Mouse (Mus musculus): Measurements from ENCODE around the gene Immp2l. TPM values are rescaled to one million over a fixed set of nuclear protein-coding genes. Genes with fewer than 3 reads are reported as not detected.

Gene Immp2l
- polyA plus RNA-seq, 1 experiment from 2014 or later = 5.0 TPM

DNA sequence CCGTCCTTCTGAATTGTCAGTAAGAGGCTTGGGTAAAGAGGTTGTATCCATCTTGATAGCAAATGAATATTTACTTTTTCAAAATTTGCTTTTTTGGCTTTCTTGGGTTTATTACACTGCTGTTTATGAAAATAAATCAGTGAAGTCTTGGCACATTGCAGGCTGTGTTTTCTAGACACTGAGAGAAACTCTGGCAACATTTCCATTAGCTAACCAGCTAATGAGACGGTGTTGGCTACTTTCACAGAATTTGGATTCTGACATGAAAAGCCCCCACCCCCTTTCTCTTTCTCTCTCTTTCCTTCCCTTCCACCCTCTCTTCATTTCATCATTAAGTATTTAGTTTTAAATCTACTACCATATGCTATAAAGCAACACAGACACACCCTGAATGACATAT lies 496.4 kb downstream of the Immp2l start:
- Histone ChIP-seq H3K36me3 (no peaks in the 10 kb centered on the region), H3K27me3 (no peaks in the 10 kb centered on the region), H3K4me1 (replicated peaks) (no peaks in the 10 kb centered on the region), H3K9me3 (no peaks in the 10 kb centered on the region), H3K27ac (replicated peaks) (no peak overlapping the region), H3K9ac (no peak overlapping the region), H3K4me2 (no peak overlapping the region), H3K4me3 (no peak overlapping the region)
- 76% methylated on average over 2 of the region's 2 CpGs for WGBS
- no peak for ATAC-seq (ENCODE audit: low FRiP score, low read depth)

DNA sequence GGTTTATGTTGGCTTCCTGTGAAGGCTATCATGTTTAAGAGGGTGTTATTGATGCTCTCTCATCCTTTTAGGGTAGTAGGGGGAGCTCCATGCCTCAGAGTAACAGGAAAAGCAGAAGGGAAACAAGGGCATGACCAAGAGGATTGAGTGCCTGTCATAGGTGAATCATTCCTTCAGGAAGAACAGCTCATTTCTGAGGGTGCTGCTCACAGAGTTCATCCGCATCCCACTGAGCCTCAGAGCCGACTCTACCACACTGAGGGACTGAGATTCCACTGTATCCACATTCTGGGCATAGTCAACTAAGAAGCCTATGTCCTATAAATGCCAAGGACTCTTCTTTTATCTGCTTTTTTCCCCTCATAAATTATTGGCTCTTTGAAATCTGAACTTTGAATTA lies 497.8 kb downstream of the Immp2l start:
- Histone ChIP-seq H3K9ac (no peak overlapping the region), H3K27ac (replicated peaks) (no peak overlapping the region), H3K4me2 (no peak overlapping the region), H3K36me3 (no peaks in the 10 kb centered on the region), H3K4me3 (no peak overlapping the region), H3K4me1 (replicated peaks) (no peaks in the 10 kb centered on the region), H3K27me3 (no peaks in the 10 kb centered on the region), H3K9me3 (no peaks in the 10 kb centered on the region)
- no peak for ATAC-seq (ENCODE audit: low FRiP score, low read depth)
- 95% methylated on average over 2 of the region's 2 CpGs for WGBS

DNA sequence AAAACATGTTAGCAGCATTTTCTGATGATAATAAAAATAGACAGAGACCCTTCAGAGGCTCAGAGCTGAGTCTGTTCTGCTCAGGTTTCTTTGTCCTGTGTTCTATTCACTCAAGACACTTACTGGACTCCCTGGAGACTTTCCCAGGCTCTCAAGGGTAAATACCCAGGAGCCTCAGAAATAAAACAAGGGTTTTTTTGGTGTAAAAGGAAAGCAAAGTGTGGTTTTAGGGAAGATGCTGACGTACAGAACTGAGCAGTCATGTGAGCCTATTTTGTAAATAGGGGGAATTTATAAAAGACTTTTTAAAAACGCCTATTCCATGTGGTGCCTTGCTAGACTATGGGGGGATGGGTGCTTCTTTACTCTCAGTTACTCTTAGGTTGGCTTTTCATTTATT lies 502.8 kb downstream of the Immp2l start:
- no peak overlapping the region for H3K9ac ChIP-seq

DNA sequence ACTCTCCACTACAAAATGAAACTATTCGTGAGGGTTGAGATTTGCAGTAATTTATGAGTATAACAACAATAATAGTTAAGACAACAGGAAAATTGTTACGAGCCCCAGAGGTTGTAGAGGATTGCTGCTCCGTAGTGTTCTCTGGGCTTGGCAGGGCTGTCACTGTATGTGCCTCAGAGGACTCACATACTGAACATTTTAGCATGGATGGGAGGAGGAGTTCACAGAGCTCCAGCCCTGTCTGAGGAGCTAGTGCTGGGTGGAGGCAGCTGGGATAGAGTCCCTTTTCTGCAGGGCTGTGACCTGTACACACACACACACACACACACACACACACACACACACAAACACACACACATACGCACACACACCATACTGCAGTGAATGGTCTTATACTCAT lies 504.5 kb downstream of the Immp2l start:
- Histone ChIP-seq H3K4me3 (no peak overlapping the region), H3K4me1 (replicated peaks) (no peaks in the 10 kb centered on the region), H3K4me2 (no peak overlapping the region), H3K9ac (no peak overlapping the region), H3K36me3 (no peaks in the 10 kb centered on the region), H3K9me3 (no peaks in the 10 kb centered on the region), H3K27ac (replicated peaks) (no peak overlapping the region), H3K27me3 (no peaks in the 10 kb centered on the region)
- ATAC-seq (ENCODE audit: low FRiP score, low read depth) = no peak
- WGBS = 72% methylated on average over 4 of the region's 4 CpGs

More for the DNA sequence above, 502.8 kb downstream of the Immp2l start:
- 45% methylated on average over 2 of the region's 2 CpGs for WGBS
- Histone ChIP-seq H3K27me3 (no peaks in the 10 kb centered on the region), H3K9me3 (no peaks in the 10 kb centered on the region), H3K27ac (replicated peaks) (no peak overlapping the region), H3K4me1 (replicated peaks) (no peaks in the 10 kb centered on the region), H3K4me3 (no peak overlapping the region), H3K4me2 (no peak overlapping the region), H3K36me3 (no peaks in the 10 kb centered on the region)
- no peak for ATAC-seq (ENCODE audit: low FRiP score, low read depth)

DNA sequence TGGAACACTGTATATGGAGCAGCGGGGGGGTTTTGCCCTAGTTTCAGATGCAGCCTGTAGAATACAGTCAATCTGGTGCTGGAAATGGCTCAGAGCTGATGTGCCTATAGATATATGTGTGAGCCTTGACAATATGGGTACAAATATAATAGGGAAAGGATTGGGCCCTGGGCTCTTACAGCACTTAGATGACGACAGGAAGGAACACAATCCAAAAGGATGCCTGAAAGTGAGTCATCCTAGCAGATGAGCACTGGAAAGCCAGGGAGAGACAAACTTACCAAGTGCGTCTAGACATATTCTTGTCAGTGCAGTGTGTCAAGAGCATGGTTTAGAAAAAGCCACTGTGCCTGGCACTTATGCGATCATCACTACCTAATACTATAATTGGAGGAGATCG lies 516.1 kb downstream of the Immp2l start:
- ATAC-seq (ENCODE audit: low FRiP score, low read depth) = no peak
- no peaks in the 10 kb centered on the region for H3K27me3 ChIP-seq
- 94% methylated on average over 5 of the region's 5 CpGs for WGBS
- no peaks in the 10 kb centered on the region for H3K4me1 ChIP-seq (replicated peaks)
- H3K36me3 ChIP-seq = no peaks in the 10 kb centered on the region
- no peak overlapping the region for H3K27ac ChIP-seq (replicated peaks)
- H3K9ac ChIP-seq = no peak overlapping the region
- H3K4me3 ChIP-seq = no peak overlapping the region
- no peaks in the 10 kb centered on the region for H3K9me3 ChIP-seq
- no peak overlapping the region for H3K4me2 ChIP-seq

DNA sequence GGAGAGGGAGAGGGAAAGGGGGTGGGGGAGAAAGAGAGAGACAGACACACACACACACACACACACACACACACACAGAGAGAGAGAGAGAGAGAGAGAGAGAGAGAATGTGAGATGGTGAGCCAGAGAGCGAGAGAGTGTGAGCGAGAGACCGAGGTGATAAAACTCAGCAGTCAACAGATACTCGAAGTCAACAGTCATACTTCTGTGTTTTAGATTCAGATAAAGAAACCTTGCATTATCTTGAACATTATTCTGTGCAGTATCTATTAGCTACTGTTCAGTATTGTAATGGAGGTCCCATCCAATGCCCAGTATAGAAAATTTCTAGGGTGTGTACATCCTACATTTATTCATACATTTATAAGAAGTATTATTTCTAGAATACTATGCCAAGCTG lies 527.7 kb downstream of the Immp2l start:
- H3K4me2 ChIP-seq = no peak overlapping the region
- no peaks in the 10 kb centered on the region for H3K9me3 ChIP-seq
- ATAC-seq (ENCODE audit: low FRiP score, low read depth) = no peak
- WGBS = 94% methylated on average over 4 of the region's 4 CpGs
- no peaks in the 10 kb centered on the region for H3K36me3 ChIP-seq
- no peaks in the 10 kb centered on the region for H3K4me1 ChIP-seq (replicated peaks)
- H3K27me3 ChIP-seq = no peaks in the 10 kb centered on the region
- no peak overlapping the region for H3K9ac ChIP-seq
- no peak overlapping the region for H3K27ac ChIP-seq (replicated peaks)
- H3K4me3 ChIP-seq = no peak overlapping the region

DNA sequence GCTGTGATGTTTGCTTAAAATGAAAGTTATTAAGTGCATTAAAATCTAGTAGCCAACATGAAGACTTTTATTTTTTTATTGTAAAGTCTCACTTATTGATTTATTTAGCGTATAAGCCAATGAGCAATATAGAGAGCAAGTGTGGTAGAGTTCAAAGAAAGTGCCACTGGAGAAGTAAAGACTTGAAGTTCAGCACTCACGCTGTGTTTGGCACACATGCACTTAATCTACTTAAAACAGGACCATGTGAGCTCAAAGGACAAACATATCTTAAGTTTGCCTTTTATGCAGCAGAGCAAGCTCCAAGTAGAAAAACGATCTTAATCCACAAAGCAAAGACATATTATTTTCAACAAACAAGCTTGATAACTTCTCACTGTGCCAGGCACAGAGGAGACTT lies 533.9 kb downstream of the Immp2l start:
- no peak for ATAC-seq (ENCODE audit: low FRiP score, low read depth)
- H3K27ac ChIP-seq (replicated peaks) = no peak overlapping the region
- WGBS = 75% methylated on average over 3 of the region's 3 CpGs

DNA sequence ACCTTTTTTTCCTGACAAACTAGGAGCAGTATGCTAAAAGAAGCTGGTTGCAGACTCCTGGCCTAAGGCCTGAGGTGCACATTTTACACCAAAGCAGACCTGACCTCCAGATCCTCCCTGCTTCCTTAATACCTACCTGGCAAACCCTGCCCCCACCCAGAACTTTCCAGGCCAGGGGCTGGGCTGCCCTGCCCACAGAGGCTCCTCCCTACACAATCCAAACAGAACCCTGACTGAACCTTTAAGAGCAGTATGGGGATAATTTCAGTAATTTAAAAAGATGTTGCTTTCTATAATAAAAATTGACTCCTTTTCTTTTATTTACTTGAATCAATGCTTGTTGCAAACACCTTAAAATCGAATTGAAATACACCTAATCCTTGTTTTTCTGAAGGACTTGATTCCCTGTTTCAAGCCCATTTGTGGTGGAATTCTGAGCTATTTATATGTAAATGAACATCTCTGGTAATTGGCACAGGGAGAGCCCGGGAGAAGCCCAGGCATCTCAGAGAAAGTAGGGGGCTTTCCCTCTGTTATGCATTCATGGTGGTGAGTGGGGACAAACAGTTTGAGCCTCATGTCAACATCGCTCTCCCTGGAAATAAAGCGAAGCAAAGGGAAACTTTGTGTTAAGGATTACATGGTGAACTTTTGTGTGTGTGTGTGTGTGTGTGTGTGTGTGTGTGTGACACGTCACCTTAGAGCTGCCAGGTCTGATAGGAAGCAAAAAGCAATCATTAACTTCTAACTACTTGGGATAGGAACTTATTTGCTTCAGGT lies 535.3 kb downstream of the Immp2l start:
- no peaks in the 10 kb centered on the region for H3K36me3 ChIP-seq
- H3K27me3 ChIP-seq = no peaks in the 10 kb centered on the region
- ATAC-seq (ENCODE audit: low FRiP score, low read depth) = no peak; the same call in 1 of the 2 replicates
- no peak overlapping the region for H3K9ac ChIP-seq
- H3K9me3 ChIP-seq = no peaks in the 10 kb centered on the region
- 22% methylated on average over 5 of the region's 5 CpGs for WGBS
- no peak overlapping the region for H3K4me3 ChIP-seq
- 0 out of 2 replicates have a peak overlapping the region, but pooled peaks have one; percentile 38 for H3K27ac ChIP-seq (replicated peaks)
- H3K4me1 ChIP-seq (replicated peaks) = no peaks in the 10 kb centered on the region; the same call in 1 of the 2 replicates
- no peak overlapping the region for H3K4me2 ChIP-seq

More for the DNA sequence above, 533.9 kb downstream of the Immp2l start:
- Histone ChIP-seq H3K4me1 (replicated peaks) (no peaks in the 10 kb centered on the region; the same call in 1 of the 2 replicates), H3K9ac (no peak overlapping the region), H3K4me2 (no peak overlapping the region), H3K9me3 (no peaks in the 10 kb centered on the region), H3K36me3 (no peaks in the 10 kb centered on the region), H3K27me3 (no peaks in the 10 kb centered on the region), H3K4me3 (no peak overlapping the region)

DNA sequence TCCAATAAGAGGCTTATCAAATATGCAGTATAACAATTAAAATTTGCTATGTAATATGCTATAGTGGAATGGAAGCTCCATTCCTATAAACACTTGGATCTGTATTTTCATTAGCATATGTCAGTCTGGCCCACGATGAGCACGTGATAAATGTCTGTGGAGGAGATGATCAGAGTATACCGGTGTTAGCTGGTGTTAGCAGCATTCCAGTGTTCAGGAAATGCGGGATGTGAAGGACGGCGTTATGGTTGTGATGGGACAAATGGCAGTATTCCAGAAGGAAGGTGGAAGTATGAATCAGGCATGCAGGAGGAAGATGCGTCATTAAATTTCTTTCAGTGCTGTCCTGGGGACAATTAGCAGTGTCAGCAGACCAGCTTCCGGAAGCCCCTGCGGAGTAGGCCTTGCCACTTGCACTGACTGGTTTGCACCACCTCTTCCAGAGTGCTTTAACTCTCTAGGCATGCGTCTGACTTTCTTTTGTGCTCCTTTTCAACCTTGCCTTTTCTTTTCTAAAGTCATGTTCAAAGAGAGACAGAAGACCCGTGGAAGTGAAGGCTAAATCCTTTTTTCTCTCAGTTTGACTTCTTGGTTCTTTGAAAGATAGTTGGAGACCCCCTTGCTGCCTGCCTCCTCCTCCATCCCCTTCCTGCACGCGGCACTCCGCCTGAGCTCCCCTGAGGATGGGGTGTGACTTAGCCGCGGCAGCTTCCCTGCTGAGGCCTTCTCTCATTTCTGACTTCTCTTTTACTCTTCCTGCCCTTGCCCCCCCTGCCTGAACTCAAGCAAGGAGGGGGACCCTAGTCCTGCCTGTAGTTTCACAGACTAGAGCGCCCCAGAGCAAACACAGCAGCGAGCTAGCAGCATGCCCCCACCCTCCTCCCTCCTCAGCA lies 541.9 kb downstream of the Immp2l start:
- Histone ChIP-seq H3K9me3 (no peaks in the 10 kb centered on the region), H3K27ac (replicated peaks) (0 out of 2 replicates have a peak overlapping the region, but pooled peaks have one; percentile 10), H3K4me3 (0 out of 2 replicates have a peak overlapping the region, but pooled peaks have one; percentile 1), H3K36me3 (no peaks in the 10 kb centered on the region), H3K9ac (no peak overlapping the region), H3K27me3 (no peaks in the 10 kb centered on the region), H3K4me1 (replicated peaks) (peaks cover 11% of the 10 kb centered on the region), H3K4me2 (peak overlapping the region; percentile 39)
- 13% methylated on average over 18 of the region's 18 CpGs for WGBS
- ATAC-seq (ENCODE audit: low FRiP score, low read depth) = peak; percentile 81

DNA sequence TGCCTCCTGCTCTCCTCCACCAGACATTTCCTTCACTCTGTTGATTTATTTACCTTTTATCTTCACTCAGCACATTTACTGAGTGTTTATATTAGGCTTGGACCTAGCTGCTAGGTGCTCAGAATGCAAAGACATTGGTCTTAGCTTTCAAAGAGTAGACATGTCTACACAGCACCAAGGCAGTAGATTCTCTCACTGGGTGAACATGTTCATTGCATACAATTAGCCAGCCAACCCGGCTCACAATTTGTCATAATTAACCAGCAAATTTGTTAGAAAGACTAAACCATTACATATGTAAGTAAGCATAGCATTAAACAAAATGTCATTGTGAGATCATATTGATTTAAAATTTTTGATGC lies 542.5 kb downstream of the Immp2l start:
- Histone ChIP-seq H3K36me3 (no peaks in the 10 kb centered on the region), H3K9ac (no peak overlapping the region), H3K27ac (replicated peaks) (no peak overlapping the region), H3K4me1 (replicated peaks) (peaks cover 11% of the 10 kb centered on the region), H3K4me3 (no peak overlapping the region), H3K9me3 (no peaks in the 10 kb centered on the region), H3K4me2 (peak overlapping the region; percentile 39), H3K27me3 (no peaks in the 10 kb centered on the region)
- no peak for ATAC-seq (ENCODE audit: low FRiP score, low read depth)
- WGBS = 32% methylated on average over 1 of the region's 1 CpGs

DNA sequence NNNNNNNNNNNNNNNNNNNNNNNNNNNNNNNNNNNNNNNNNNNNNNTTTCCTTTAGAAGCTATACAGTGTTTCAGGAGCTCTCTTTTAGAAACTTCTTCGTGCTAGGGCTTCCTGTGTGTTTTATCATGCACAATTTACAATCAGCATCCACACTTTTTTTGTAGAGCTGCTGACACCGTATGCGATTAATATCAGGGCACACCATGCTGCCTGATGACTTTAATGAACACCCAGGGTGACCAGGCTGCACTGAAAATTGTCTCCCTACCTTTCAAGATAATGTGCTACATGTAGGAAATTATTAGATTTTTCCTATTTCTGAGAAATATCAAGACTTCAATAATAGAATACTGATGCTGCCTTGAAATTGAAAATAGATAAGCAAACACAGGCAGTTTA lies 549.9 kb downstream of the Immp2l start:
- Histone ChIP-seq H3K4me2 (no peak overlapping the region), H3K4me1 (replicated peaks) (no peaks in the 10 kb centered on the region), H3K27ac (replicated peaks) (no peak overlapping the region), H3K9ac (no peak overlapping the region), H3K9me3 (no peaks in the 10 kb centered on the region), H3K27me3 (no peaks in the 10 kb centered on the region), H3K4me3 (no peak overlapping the region), H3K36me3 (no peaks in the 10 kb centered on the region)
- no peak for ATAC-seq (ENCODE audit: low FRiP score, low read depth)
- 40% methylated on average over 3 of the region's 3 CpGs for WGBS

DNA sequence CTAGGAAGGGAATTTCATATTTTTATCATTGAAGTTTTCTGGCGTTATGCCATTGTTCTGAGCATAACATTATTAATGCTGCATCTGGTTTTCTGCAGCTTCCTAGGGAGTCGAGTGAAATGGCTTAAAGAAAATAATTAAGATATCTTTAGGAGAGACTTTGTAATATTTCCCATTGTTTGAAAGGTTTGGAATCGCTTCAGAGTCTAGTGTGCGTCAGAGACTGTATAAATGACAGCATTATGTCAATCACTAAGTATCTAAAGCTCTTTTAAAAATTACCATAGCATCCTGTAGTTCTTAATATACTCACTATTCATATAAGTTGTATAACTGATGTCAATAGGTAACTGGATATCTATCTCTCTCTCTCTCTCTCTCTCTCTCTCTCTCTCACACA lies 551.3 kb downstream of the Immp2l start:
- WGBS = 55% methylated on average over 4 of the region's 4 CpGs
- H3K9ac ChIP-seq = no peak overlapping the region

More for the DNA sequence above, 551.3 kb downstream of the Immp2l start:
- H3K4me1 ChIP-seq (replicated peaks) = no peaks in the 10 kb centered on the region
- H3K9me3 ChIP-seq = no peaks in the 10 kb centered on the region
- H3K27me3 ChIP-seq = no peaks in the 10 kb centered on the region
- ATAC-seq (ENCODE audit: low FRiP score, low read depth) = no peak
- H3K4me3 ChIP-seq = no peak overlapping the region
- H3K27ac ChIP-seq (replicated peaks) = no peak overlapping the region
- no peaks in the 10 kb centered on the region for H3K36me3 ChIP-seq
- H3K4me2 ChIP-seq = no peak overlapping the region
